Mouse (Mus musculus): ENCODE results near the gene Kcnd2. TPM values are rescaled to one million over a fixed set of nuclear protein-coding genes. Genes with fewer than 3 reads are reported as not detected.

Gene Kcnd2
- polyA plus RNA-seq, 1 experiment: 0.47 TPM

- no peak overlapping the region for H3K4me3 ChIP-seq (replicated peaks; ENCODE audit: control insufficient read depth, low read depth, low read length)
Measured at GRCm38 (mm10) chr6:21534820-21535219, 319.5 kb downstream of the Kcnd2 start.

GRCm38 (mm10) chr6:21551501-21551900 is 336.2 kb downstream of the Kcnd2 start:
- TF ChIP-seq POLR2A (IDR thresholded peaks at IDR 0.05; ENCODE audit: borderline replicate concordance, control insufficient read depth, low read depth, low read length): no peak
- TF ChIP-seq CTCF (IDR thresholded peaks at IDR 0.05; ENCODE audit: control insufficient read depth, insufficient read depth, low read length): no peak
- Histone ChIP-seq H3K4me3 (replicated peaks; ENCODE audit: control insufficient read depth, low read depth, low read length) (no peak overlapping the region), H3K27ac (ENCODE audit: control insufficient read depth, insufficient read depth, low read depth, low read length, poor library complexity) (no peak overlapping the region), H3K4me1 (ENCODE audit: control insufficient read depth, insufficient read depth, low read length) (no peaks in the 10 kb centered on the region)
- 75% methylated on average over 9 of the region's 9 CpGs for WGBS

More at GRCm38 (mm10) chr6:21534820-21535219, 319.5 kb downstream of the Kcnd2 start:
- H3K27ac ChIP-seq (ENCODE audit: control insufficient read depth, insufficient read depth, low read depth, low read length, poor library complexity): no peak overlapping the region
- TF ChIP-seq CTCF (IDR thresholded peaks at IDR 0.05; ENCODE audit: control insufficient read depth, insufficient read depth, low read length) (no peak), POLR2A (IDR thresholded peaks at IDR 0.05; ENCODE audit: borderline replicate concordance, control insufficient read depth, low read depth, low read length) (no peak)
- whole genome bisulfite sequencing: 24% methylated on average over 1 of the region's 1 CpGs
- H3K4me1 ChIP-seq (ENCODE audit: control insufficient read depth, insufficient read depth, low read length): no peaks in the 10 kb centered on the region

GRCm38 (mm10) chr6:21570964-21571363 is 355.7 kb downstream of the Kcnd2 start:
- 49% methylated on average over 6 of the region's 6 CpGs for WGBS
- TF ChIP-seq POLR2A (IDR thresholded peaks at IDR 0.05; ENCODE audit: borderline replicate concordance, control insufficient read depth, low read depth, low read length) (no peak), CTCF (IDR thresholded peaks at IDR 0.05; ENCODE audit: control insufficient read depth, insufficient read depth, low read length) (no peak)
- Histone ChIP-seq H3K4me3 (replicated peaks; ENCODE audit: control insufficient read depth, low read depth, low read length) (no peak overlapping the region), H3K4me1 (ENCODE audit: control insufficient read depth, insufficient read depth, low read length) (no peaks in the 10 kb centered on the region), H3K27ac (ENCODE audit: control insufficient read depth, insufficient read depth, low read depth, low read length, poor library complexity) (no peak overlapping the region)

GRCm38 (mm10) chr6:21590156-21590555 is 374.9 kb downstream of the Kcnd2 start:
- 72% methylated on average over 3 of the region's 3 CpGs for WGBS

GRCm38 (mm10) chr6:21597424-21597823 is 382.1 kb downstream of the Kcnd2 start:
- H3K4me3 ChIP-seq (replicated peaks; ENCODE audit: control insufficient read depth, low read depth, low read length): no peak overlapping the region
- 69% methylated on average over 3 of the region's 3 CpGs for WGBS
- H3K4me1 ChIP-seq (ENCODE audit: control insufficient read depth, insufficient read depth, low read length): no peaks in the 10 kb centered on the region
- no peak for TF ChIP-seq POLR2A (IDR thresholded peaks at IDR 0.05; ENCODE audit: borderline replicate concordance, control insufficient read depth, low read depth, low read length)
- no peak for TF ChIP-seq CTCF (IDR thresholded peaks at IDR 0.05; ENCODE audit: control insufficient read depth, insufficient read depth, low read length)
- H3K27ac ChIP-seq (ENCODE audit: control insufficient read depth, insufficient read depth, low read depth, low read length, poor library complexity): no peak overlapping the region

More at GRCm38 (mm10) chr6:21590156-21590555, 374.9 kb downstream of the Kcnd2 start:
- Histone ChIP-seq H3K27ac (ENCODE audit: control insufficient read depth, insufficient read depth, low read depth, low read length, poor library complexity) (no peak overlapping the region), H3K4me1 (ENCODE audit: control insufficient read depth, insufficient read depth, low read length) (no peaks in the 10 kb centered on the region), H3K4me3 (replicated peaks; ENCODE audit: control insufficient read depth, low read depth, low read length) (no peak overlapping the region)
- TF ChIP-seq POLR2A (IDR thresholded peaks at IDR 0.05; ENCODE audit: borderline replicate concordance, control insufficient read depth, low read depth, low read length): no peak
- no peak for TF ChIP-seq CTCF (IDR thresholded peaks at IDR 0.05; ENCODE audit: control insufficient read depth, insufficient read depth, low read length)

- Histone ChIP-seq H3K4me3 (replicated peaks; ENCODE audit: control insufficient read depth, low read depth, low read length) (no peak overlapping the region), H3K4me1 (ENCODE audit: control insufficient read depth, insufficient read depth, low read length) (no peaks in the 10 kb centered on the region), H3K27ac (ENCODE audit: control insufficient read depth, insufficient read depth, low read depth, low read length, poor library complexity) (no peak overlapping the region)
- TF ChIP-seq POLR2A (IDR thresholded peaks at IDR 0.05; ENCODE audit: borderline replicate concordance, control insufficient read depth, low read depth, low read length): no peak
- no peak for TF ChIP-seq CTCF (IDR thresholded peaks at IDR 0.05; ENCODE audit: control insufficient read depth, insufficient read depth, low read length)
- 79% methylated on average over 7 of the region's 7 CpGs for WGBS
Measured at GRCm38 (mm10) chr6:21609381-21610059, 394.2 kb downstream of the Kcnd2 start.

- 69% methylated on average over 4 of the region's 4 CpGs for WGBS
- Histone ChIP-seq H3K4me1 (ENCODE audit: control insufficient read depth, insufficient read depth, low read length) (no peaks in the 10 kb centered on the region), H3K27ac (ENCODE audit: control insufficient read depth, insufficient read depth, low read depth, low read length, poor library complexity) (no peak overlapping the region), H3K4me3 (replicated peaks; ENCODE audit: control insufficient read depth, low read depth, low read length) (no peak overlapping the region)
- TF ChIP-seq CTCF (IDR thresholded peaks at IDR 0.05; ENCODE audit: control insufficient read depth, insufficient read depth, low read length): no peak
- TF ChIP-seq POLR2A (IDR thresholded peaks at IDR 0.05; ENCODE audit: borderline replicate concordance, control insufficient read depth, low read depth, low read length): no peak
Measured at GRCm38 (mm10) chr6:21629989-21630388, 414.7 kb downstream of the Kcnd2 start.

GRCm38 (mm10) chr6:21655681-21656080 is 440.4 kb downstream of the Kcnd2 start:
- no peak for TF ChIP-seq CTCF (IDR thresholded peaks at IDR 0.05; ENCODE audit: control insufficient read depth, insufficient read depth, low read length)
- TF ChIP-seq POLR2A (IDR thresholded peaks at IDR 0.05; ENCODE audit: borderline replicate concordance, control insufficient read depth, low read depth, low read length): no peak
- Histone ChIP-seq H3K4me1 (ENCODE audit: control insufficient read depth, insufficient read depth, low read length) (no peaks in the 10 kb centered on the region), H3K4me3 (replicated peaks; ENCODE audit: control insufficient read depth, low read depth, low read length) (no peak overlapping the region), H3K27ac (ENCODE audit: control insufficient read depth, insufficient read depth, low read depth, low read length, poor library complexity) (no peak overlapping the region)

Data from bone marrow, adult 2 months (tissue).